Mouse (Mus musculus): ENCODE data around the gene Ctdspl. TPM values are rescaled to one million over a fixed set of nuclear protein-coding genes. Genes with fewer than 3 reads are reported as not detected.

Ctdspl gene
- polyA plus RNA-seq, 1 experiment = 29.3 TPM

- Histone ChIP-seq H3K4me1 (ENCODE audit: control insufficient read depth, insufficient read depth, insufficient read length, low read length) (no peaks in the 10 kb centered on the region), H3K4me3 (ENCODE audit: low read depth, low read length) (no peak overlapping the region), H3K27me3 (ENCODE audit: control insufficient read depth, insufficient read depth, low read length) (no peaks in the 10 kb centered on the region), H3K36me3 (ENCODE audit: control insufficient read depth, insufficient read depth, low read length) (no peaks in the 10 kb centered on the region), H3K27ac (ENCODE audit: insufficient read depth, low read depth, low read length) (no peak overlapping the region)
- WGBS = 73% methylated on average over 6 of the region's 6 CpGs
- TF ChIP-seq POLR2A (IDR thresholded peaks at IDR 0.05; ENCODE audit: low read depth, low read length) (no peak), CTCF (IDR thresholded peaks at IDR 0.05; ENCODE audit: extremely low read depth, insufficient read length, insufficient replicate concordance, low read depth, low read length) (no peak)
Observed at GRCm38 (mm10) chr9:118885785-118886184, 40.5 kb upstream of the Ctdspl start.

DNA sequence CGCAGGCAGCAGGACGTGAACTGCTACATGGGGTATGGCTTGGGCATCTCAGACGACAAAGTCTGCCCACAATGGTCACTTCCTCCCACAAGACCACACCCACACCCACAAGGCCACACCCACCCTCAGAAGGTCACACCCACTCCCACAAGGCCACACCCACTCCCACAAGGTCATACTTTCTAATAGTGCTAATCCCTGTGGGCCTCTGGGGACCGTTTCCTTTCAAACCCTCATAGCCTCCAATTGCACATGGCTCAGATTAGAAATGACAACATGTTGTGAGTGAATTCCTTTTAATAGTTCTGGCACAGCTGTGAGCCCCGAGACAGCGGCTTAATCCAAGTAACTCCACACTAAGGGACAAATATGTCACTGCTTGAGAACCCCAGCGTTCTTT, 39.1 kb upstream of the Ctdspl start:
- Histone ChIP-seq H3K27me3 (ENCODE audit: control insufficient read depth, insufficient read depth, low read length) (no peaks in the 10 kb centered on the region), H3K4me1 (ENCODE audit: control insufficient read depth, insufficient read depth, insufficient read length, low read length) (no peaks in the 10 kb centered on the region; the same call in 1 of the 2 replicates), H3K4me3 (ENCODE audit: low read depth, low read length) (no peak overlapping the region), H3K27ac (ENCODE audit: insufficient read depth, low read depth, low read length) (no peak overlapping the region), H3K36me3 (ENCODE audit: control insufficient read depth, insufficient read depth, low read length) (no peaks in the 10 kb centered on the region)
- TF ChIP-seq CTCF (IDR thresholded peaks at IDR 0.05; ENCODE audit: extremely low read depth, insufficient read length, insufficient replicate concordance, low read depth, low read length) (no peak), POLR2A (IDR thresholded peaks at IDR 0.05; ENCODE audit: low read depth, low read length) (no peak)
- 79% methylated on average over 7 of the region's 7 CpGs for WGBS

DNA sequence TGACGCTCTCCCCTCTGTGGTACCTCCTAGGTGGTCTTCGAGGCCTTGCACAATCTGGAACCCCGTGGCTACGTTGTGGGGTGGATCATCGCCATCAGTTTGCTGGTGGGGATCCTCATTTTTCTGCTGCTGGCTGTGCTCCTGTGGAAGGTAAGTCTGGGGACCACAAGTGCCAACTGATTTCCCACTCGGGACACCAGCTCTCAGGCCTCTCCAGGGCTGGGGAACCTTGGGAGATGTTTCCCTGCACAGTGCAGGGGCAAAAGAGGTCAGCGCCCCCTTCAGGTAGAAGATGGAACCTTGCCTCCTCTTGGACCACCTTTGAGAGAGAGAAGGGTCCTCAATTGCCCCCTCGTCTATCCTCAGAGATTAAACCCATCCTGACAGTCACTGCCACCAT, 38.5 kb upstream of the Ctdspl start:
- Histone ChIP-seq H3K36me3 (ENCODE audit: control insufficient read depth, insufficient read depth, low read length) (no peaks in the 10 kb centered on the region), H3K4me1 (ENCODE audit: control insufficient read depth, insufficient read depth, insufficient read length, low read length) (no peaks in the 10 kb centered on the region; the same call in 1 of the 2 replicates), H3K27ac (ENCODE audit: insufficient read depth, low read depth, low read length) (no peak overlapping the region), H3K27me3 (ENCODE audit: control insufficient read depth, insufficient read depth, low read length) (no peaks in the 10 kb centered on the region), H3K4me3 (ENCODE audit: low read depth, low read length) (no peak overlapping the region)
- 90% methylated on average over 8 of the region's 8 CpGs for WGBS
- no peak for TF ChIP-seq CTCF (IDR thresholded peaks at IDR 0.05; ENCODE audit: extremely low read depth, insufficient read length, insufficient replicate concordance, low read depth, low read length)
- no peak for TF ChIP-seq POLR2A (IDR thresholded peaks at IDR 0.05; ENCODE audit: low read depth, low read length)

GRCm38 (mm10) chr9:118890149-118890548, 36.1 kb upstream of the Ctdspl start:
- no peak for TF ChIP-seq POLR2A (IDR thresholded peaks at IDR 0.05; ENCODE audit: low read depth, low read length)
- no peak for TF ChIP-seq CTCF (IDR thresholded peaks at IDR 0.05; ENCODE audit: extremely low read depth, insufficient read length, insufficient replicate concordance, low read depth, low read length)
- Histone ChIP-seq H3K4me1 (ENCODE audit: control insufficient read depth, insufficient read depth, insufficient read length, low read length) (no peaks in the 10 kb centered on the region; the same call in 1 of the 2 replicates), H3K27me3 (ENCODE audit: control insufficient read depth, insufficient read depth, low read length) (no peaks in the 10 kb centered on the region), H3K36me3 (ENCODE audit: control insufficient read depth, insufficient read depth, low read length) (no peaks in the 10 kb centered on the region), H3K27ac (ENCODE audit: insufficient read depth, low read depth, low read length) (no peak overlapping the region), H3K4me3 (ENCODE audit: low read depth, low read length) (no peak overlapping the region)
- 81% methylated on average over 4 of the region's 4 CpGs for WGBS

DNA sequence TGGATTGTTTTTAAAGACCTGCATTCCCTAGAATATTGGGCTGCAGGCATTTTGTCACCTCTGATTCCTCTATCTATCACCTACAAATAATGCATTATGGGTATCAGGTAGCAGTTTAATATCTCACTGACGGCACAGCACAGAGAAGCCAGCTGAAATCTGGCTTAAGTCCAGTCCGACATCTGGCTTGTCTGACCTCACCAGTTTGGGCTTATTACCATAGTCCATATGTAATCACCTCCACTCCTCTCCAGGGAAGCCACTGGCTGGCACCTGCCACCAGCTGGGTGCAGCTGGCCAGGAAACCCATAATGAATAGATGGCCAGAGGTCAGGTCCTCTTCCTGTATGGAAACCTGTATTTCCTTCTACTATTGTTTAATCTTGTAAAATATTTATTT, 35.6 kb upstream of the Ctdspl start:
- Histone ChIP-seq H3K4me1 (ENCODE audit: control insufficient read depth, insufficient read depth, insufficient read length, low read length) (no peaks in the 10 kb centered on the region; the same call in 1 of the 2 replicates), H3K27me3 (ENCODE audit: control insufficient read depth, insufficient read depth, low read length) (no peaks in the 10 kb centered on the region), H3K4me3 (ENCODE audit: low read depth, low read length) (no peak overlapping the region), H3K27ac (ENCODE audit: insufficient read depth, low read depth, low read length) (no peak overlapping the region), H3K36me3 (ENCODE audit: control insufficient read depth, insufficient read depth, low read length) (no peaks in the 10 kb centered on the region)
- no peak for TF ChIP-seq CTCF (IDR thresholded peaks at IDR 0.05; ENCODE audit: extremely low read depth, insufficient read length, insufficient replicate concordance, low read depth, low read length)
- no peak for TF ChIP-seq POLR2A (IDR thresholded peaks at IDR 0.05; ENCODE audit: low read depth, low read length)
- WGBS = 21% methylated on average over 2 of the region's 2 CpGs

DNA sequence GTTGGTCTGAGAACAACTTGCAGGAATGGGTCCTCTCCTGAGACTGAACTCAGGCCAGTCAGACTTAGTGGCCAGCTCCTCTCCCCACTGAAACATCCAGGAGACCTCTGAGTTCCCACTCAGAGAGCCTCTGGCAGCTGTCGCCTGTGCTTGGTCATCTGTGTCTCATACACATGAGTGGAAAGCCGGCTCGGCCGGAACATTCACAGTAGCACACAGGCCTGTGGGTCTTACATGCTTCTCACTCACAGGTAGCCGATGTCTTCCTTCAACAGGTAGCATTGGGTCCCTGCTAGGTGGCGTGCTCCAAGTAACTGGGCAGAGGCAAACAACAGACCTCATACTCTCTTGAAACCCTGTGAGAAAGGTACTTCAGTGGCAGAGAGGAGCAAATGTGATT, 35.2 kb upstream of the Ctdspl start:
- 73% methylated on average over 6 of the region's 6 CpGs for WGBS
- Histone ChIP-seq H3K4me1 (ENCODE audit: control insufficient read depth, insufficient read depth, insufficient read length, low read length) (no peaks in the 10 kb centered on the region; the same call in 1 of the 2 replicates), H3K4me3 (ENCODE audit: low read depth, low read length) (no peak overlapping the region), H3K27me3 (ENCODE audit: control insufficient read depth, insufficient read depth, low read length) (no peaks in the 10 kb centered on the region), H3K27ac (ENCODE audit: insufficient read depth, low read depth, low read length) (peak overlapping the region; percentile 49), H3K36me3 (ENCODE audit: control insufficient read depth, insufficient read depth, low read length) (no peaks in the 10 kb centered on the region)
- TF ChIP-seq CTCF (IDR thresholded peaks at IDR 0.05; ENCODE audit: extremely low read depth, insufficient read length, insufficient replicate concordance, low read depth, low read length) (no peak), POLR2A (IDR thresholded peaks at IDR 0.05; ENCODE audit: low read depth, low read length) (no peak)

- 83% methylated on average over 9 of the region's 9 CpGs for WGBS
- no peaks in the 10 kb centered on the region for H3K27me3 ChIP-seq (ENCODE audit: control insufficient read depth, insufficient read depth, low read length)
- peak overlapping the region; percentile 49 for H3K27ac ChIP-seq (ENCODE audit: insufficient read depth, low read depth, low read length)
- H3K4me1 ChIP-seq (ENCODE audit: control insufficient read depth, insufficient read depth, insufficient read length, low read length) = no peaks in the 10 kb centered on the region; the same call in 1 of the 2 replicates
- TF ChIP-seq POLR2A (IDR thresholded peaks at IDR 0.05; ENCODE audit: low read depth, low read length) = no peak
- TF ChIP-seq CTCF (IDR thresholded peaks at IDR 0.05; ENCODE audit: extremely low read depth, insufficient read length, insufficient replicate concordance, low read depth, low read length) = no peak
- no peak overlapping the region for H3K4me3 ChIP-seq (ENCODE audit: low read depth, low read length)
- no peaks in the 10 kb centered on the region for H3K36me3 ChIP-seq (ENCODE audit: control insufficient read depth, insufficient read depth, low read length)
Observed at GRCm38 (mm10) chr9:118891593-118891992, 34.7 kb upstream of the Ctdspl start.

Measured in small intestine, adult 2 months (tissue).